Mouse (Mus musculus): ENCODE measurements around the gene Etnk2. TPM values are rescaled to one million over a fixed set of nuclear protein-coding genes. Genes with fewer than 3 reads are reported as not detected.

Gene Etnk2
- polyA plus RNA-seq (2017; shearing (Covaris generic)): not detected

DNA sequence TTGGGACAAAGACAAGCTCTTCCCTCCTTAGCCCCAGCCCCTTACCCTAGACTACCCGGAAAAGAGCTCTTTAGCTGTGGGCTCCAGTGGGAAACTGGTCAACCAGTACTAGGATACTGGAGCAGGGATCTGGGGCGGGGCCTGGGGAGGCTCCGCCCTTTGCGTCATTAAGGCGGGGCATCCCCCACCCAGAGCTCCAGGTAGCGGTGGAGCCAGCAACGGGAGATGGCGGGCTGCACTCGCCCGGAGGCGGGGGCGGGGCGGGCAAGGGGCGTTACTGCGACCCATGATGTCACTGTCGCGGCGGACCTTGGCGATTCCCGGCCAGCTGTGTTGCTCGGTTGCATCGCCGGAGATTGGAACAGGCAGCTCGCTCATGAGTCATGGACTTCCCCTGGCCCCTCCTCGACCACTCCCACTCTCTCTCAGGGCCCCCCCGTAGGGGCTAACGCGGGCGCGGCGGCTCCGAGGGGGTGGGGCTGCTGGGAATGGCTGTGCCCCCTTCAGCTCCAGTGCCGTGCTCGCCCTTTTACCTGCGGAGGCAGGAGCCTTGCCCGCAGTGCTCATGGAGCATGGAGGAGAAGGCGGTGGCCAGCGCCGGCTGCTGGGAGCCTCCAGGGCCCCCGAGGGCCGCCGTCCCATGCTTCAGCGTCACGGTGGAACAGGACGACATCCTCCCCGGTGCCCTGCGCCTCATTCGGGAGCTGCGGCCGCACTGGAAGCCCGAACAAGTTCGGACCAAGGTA is at the start of gene Etnk2:
Gene Etnk2, plus strand, starts transcription at position 297 of the 746 bp plus-strand sequence.

GRCm38 (mm10) chr1:133321267-133321925 is 42.0 kb upstream of the Etnk2 start, which contains the start of gene Kiss1:
TSS of gene Kiss1 (plus strand) at chr1:133321875.

DNA sequence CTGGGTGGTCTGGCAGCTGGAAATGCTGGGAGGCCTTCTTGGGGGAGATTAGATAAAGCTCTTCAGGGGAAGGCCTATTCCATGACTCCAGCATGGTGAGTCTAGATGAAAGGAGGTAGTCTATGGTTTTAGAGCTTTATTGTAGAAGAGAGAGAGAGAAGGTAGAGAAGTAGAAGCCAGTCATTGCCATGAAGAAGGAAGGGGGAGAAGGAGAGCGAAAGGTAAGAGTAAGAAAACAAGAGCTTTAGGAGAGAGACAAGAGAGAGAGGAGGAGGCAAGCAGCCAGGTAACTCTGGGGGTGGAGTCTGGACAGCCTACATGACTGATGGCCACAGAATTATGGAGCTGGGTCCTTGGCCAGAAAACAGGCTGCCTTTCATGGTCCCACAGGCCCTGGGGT is 13.2 kb upstream of the Etnk2 start, which contains the start of gene Ren1:
Gene Ren1, plus strand, starts transcription at position 301 of the 400 bp plus-strand sequence.

DNA sequence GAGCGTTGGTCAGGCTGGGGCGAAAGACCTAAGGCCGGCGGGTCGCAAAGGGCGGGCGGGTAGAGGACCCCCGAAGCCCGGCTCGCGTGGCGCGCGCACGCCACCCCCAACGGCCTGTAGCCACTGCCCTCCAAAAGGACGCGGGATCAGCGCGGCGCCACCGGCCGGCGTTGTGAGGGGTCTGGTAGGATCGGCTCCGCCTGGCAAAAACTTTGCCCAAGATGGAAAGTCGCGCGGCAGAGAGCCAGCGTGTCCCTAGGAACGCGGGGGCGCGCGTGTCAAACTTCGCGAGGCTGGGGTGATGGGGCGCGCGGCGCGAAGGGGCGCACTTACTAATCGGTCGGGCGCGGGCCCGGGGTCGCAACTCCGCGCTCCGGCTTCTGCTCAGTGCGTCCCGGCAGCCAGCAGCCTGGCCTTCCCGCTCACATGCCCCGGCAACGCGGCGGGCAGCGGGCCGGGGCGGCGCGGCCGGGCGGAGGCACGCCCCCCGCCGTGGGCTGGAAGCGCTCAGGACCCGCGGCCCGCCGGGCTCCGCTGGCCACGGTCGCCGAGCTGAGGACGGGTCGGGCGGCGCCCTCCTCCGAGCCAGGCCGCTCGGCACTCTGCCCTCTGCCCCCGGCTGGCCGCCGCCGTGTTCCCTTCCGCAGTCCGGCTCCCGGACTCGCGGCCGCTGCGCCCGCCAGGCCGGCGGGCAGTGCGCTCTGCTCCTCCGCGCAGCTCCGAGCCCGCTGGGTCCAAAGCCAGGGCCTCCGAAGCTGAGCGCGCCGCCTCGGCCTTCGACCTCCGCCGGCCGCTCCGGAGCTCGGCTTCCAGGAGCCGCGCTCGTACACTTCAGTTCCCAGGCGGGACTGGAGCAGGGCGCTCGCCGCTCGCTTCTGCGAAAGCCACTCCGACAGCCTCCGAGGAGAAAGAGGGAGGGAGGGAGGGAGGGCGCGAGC is 60.4 kb downstream of the Etnk2 start, which contains the start of gene Sox13:
Gene Sox13, minus strand, starts transcription at position 835 of the 938 bp plus-strand sequence.

Other genes starting within 250 kb of the Etnk2 start
- 44.3 TPM for gene Ppp1r15b, start 232.4 kb upstream of the Etnk2 start, polyA plus RNA-seq (2017; shearing (Covaris generic))
- gene Plekha6, start 199.4 kb upstream of the Etnk2 start, polyA plus RNA-seq (2017; shearing (Covaris generic)): 0.51 TPM
- not detected for gene Golt1a, start 53.8 kb upstream of the Etnk2 start, polyA plus RNA-seq (2017; shearing (Covaris generic))
- gene Kiss1, start 41.7 kb upstream of the Etnk2 start, polyA plus RNA-seq (2017; shearing (Covaris generic)): not detected
- not detected for gene Ren1, start 13.1 kb upstream of the Etnk2 start, polyA plus RNA-seq (2017; shearing (Covaris generic))
- gene Sox13, start 60.8 kb downstream of the Etnk2 start, polyA plus RNA-seq (2017; shearing (Covaris generic)): 0.10 TPM
- gene Snrpe, start 246.7 kb downstream of the Etnk2 start, polyA plus RNA-seq (2017; shearing (Covaris generic)): 304 TPM